In genomic region chr1:137040898-137041297, GRCm38 (mm10) we compare ENCODE assay signal across 20 mouse cellular contexts.
"Had no signal": no experiment of that assay in that cellular context is flagged by ENCODE, and none has a peak within 500 bp of the region (broad histone marks: within the 10 kb centered on the region; RNA-seq: fewer than 3 reads in every experiment).

No protein-coding gene starts in this region.

- ATAC-seq: lung, postnatal 0 days; midbrain, embryonic 13.5 days; midbrain, embryonic 16.5 days had no signal

- H3K4me1 ChIP-seq: liver, embryonic 13.5 days; midbrain, embryonic 13.5 days; neural tube, embryonic 13.5 days had no signal

- H3K27me3 ChIP-seq: liver, embryonic 13.5 days; midbrain, embryonic 13.5 days; neural tube, embryonic 13.5 days had no signal

- DNase-seq: kidney, adult 11 months; kidney, adult 9 months; kidney, postnatal 14 days; kidney, postnatal 4 days; layer of hippocampus, adult 9-11 months; liver, embryonic 13.5 days; lung, adult 2 months; lung, postnatal 36 days; retina, postnatal 1 day; right cerebral cortex, postnatal 25 days; spleen, adult 18-20 months; thymus, adult 2 months; thymus, postnatal 25 days had no signal

- H3K9ac ChIP-seq: liver, embryonic 13.5 days; midbrain, embryonic 13.5 days; neural tube, embryonic 13.5 days had no signal

- H3K36me3 ChIP-seq: liver, embryonic 13.5 days; midbrain, embryonic 10.5 days; midbrain, embryonic 13.5 days; neural tube, embryonic 13.5 days had no signal

- H3K9me3 ChIP-seq: liver, embryonic 13.5 days; midbrain, embryonic 10.5 days; midbrain, embryonic 13.5 days; neural tube, embryonic 13.5 days had no signal

- H3K4me3 ChIP-seq: liver, embryonic 13.5 days; megakaryocyte, embryonic 14.5 days; midbrain, embryonic 10.5 days; midbrain, embryonic 13.5 days; myocyte; neural tube, embryonic 13.5 days had no signal

- H3K27ac ChIP-seq: liver, embryonic 13.5 days; midbrain, embryonic 10.5 days; midbrain, embryonic 13.5 days; neural tube, embryonic 13.5 days had no signal

- H3K4me2 ChIP-seq: liver, embryonic 13.5 days; midbrain, embryonic 13.5 days; neural tube, embryonic 13.5 days had no signal
